Mouse (Mus musculus) kidney, embryonic 14.5 days (tissue): ENCODE measurements around the gene Mmp23. TPM values are rescaled to one million over a fixed set of nuclear protein-coding genes. Genes with fewer than 3 reads are reported as not detected.

ENCODE experiments used
- ATAC-seq: fragments of 200-750 bp; cut with Nextera tagmentation; 2 replicates; pipeline ENCODE4 v1.8.0; 2017; ENCODE audit warnings: moderate number of reproducible peaks, mild to moderate bottlenecking, moderate TSS enrichment, moderate library complexity; ENCODE audit not compliant: low FRiP score, low TSS enrichment
- H3K27ac ChIP-seq: fragments of 300-500 bp; sonication (generic); 2 replicates; pipeline ENCODE4 v1.5.1; 2014; ENCODE audit warnings: low read depth, mild to moderate bottlenecking, low read length, moderate library complexity, mixed read lengths
- H3K27me3 ChIP-seq: fragments of 300-500 bp; sonication (generic); 2 replicates; pipeline ENCODE4 v1.6.1; 2014; ENCODE audit warnings: mild to moderate bottlenecking, low read length; ENCODE audit not compliant: control insufficient read depth, insufficient read depth
- H3K36me3 ChIP-seq: fragments of 300-500 bp; sonication (generic); 2 replicates; pipeline ENCODE4 v1.6.1; 2014; ENCODE audit warnings: low read length, mixed read lengths; ENCODE audit not compliant: control insufficient read depth, insufficient read depth
- H3K4me1 ChIP-seq: fragments of 300-500 bp; sonication (generic); 2 replicates; pipeline ENCODE4 v1.6.1; 2014; ENCODE audit warnings: low read length, mixed read lengths; ENCODE audit not compliant: control insufficient read depth, insufficient read depth
- H3K4me2 ChIP-seq: fragments of 300-500 bp; sonication (generic); replicated peaks from 2 replicates; pipeline ENCODE4 v1.6.1; 2014; ENCODE audit warnings: low read depth, mild to moderate bottlenecking, low read length
- H3K4me3 ChIP-seq: fragments of 300-500 bp; sonication (generic); 2 replicates; pipeline ENCODE4 v1.5.1; 2014; ENCODE audit warnings: mild to moderate bottlenecking, low read length
- H3K9ac ChIP-seq: fragments of 300-500 bp; sonication (generic); 2 replicates; pipeline ENCODE4 v1.6.1; 2014; ENCODE audit warnings: low read depth, mild to moderate bottlenecking, low read length, moderate library complexity
- H3K9me3 ChIP-seq: fragments of 300-500 bp; sonication (generic); 2 replicates; pipeline ENCODE4 v1.6.1; 2016; ENCODE audit warnings: low read length; ENCODE audit not compliant: control insufficient read depth
- WGBS: fragments of 180-500 bp; shearing (Covaris S2); extraction: QIAGEN DNeasy Blood & Tissue Kit; methylation state at CpG from one replicate; pipeline ENCODE4 v1.1.7; 2014; 5-methylcytosine and 5-hydroxymethylcytosine counted together
- polyA plus RNA-seq: library from polyadenylated mRNA; unstranded; fragments of >200 nt; fragmentation: Nextera tagmentation; extraction: Ambion mirVana; gene quantifications from 2 replicates; pipeline ENCODE4 v1.2.1, GENCODE M21; 2014

The Mmp23 gene
- polyA plus RNA-seq, 1 experiment from 2014 or later: 43.1 TPM

DNA sequence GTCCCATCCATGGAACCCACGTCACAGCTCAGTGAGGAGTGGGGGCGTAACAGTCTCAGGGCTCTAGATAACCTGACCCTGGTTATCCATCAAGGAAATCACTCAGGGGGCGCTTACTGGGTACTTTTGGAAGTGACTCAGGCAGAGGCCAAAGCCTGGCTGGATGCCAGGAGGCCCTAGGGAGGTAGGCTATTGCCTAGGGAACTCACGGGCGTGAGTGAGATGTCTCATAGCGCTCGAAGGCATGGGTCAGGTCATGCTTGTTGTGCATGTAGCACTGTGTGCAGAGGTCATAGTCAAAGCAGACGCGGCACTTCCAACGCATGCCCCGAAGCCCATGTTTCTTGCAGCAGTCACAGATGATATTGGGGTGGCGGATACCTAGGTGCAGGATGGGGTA is 7.5 kb upstream of the Mmp23 start:
- WGBS: 74% methylated on average over 12 of the region's 12 CpGs
- H3K4me2 ChIP-seq: no peak overlapping the region
- H3K9me3 ChIP-seq: no peaks in the 10 kb centered on the region
- H3K4me1 ChIP-seq: no peaks in the 10 kb centered on the region
- H3K4me3 ChIP-seq: no peak overlapping the region
- peaks cover under 1% of the 10 kb centered on the region; the same call in 1 of the 2 replicates for H3K27me3 ChIP-seq
- ATAC-seq: no peak
- H3K27ac ChIP-seq: no peak overlapping the region
- H3K9ac ChIP-seq: no peak overlapping the region
- peaks cover 5% of the 10 kb centered on the region; the same call in 1 of the 2 replicates for H3K36me3 ChIP-seq

DNA sequence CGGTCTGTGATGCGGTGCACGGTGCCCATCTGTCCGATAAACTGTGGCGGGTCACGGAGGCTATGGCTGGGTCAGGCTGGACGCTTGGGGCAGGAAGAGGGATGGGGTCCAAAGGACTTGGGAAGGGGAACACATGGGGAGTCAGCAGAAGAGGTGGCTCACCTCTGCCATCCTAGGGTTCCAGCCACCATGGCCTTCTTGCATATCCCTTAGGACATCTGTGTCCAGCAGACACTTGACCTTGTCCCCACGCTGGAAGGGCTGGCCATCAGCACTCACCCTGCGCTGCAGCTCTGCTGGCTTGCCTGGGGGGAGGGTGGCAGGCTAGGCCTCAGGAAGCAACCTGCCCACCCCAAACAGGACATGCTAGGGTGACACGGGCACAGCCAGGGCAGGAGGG is 5.8 kb upstream of the Mmp23 start:
- 89% methylated on average over 10 of the region's 10 CpGs for WGBS
- Histone ChIP-seq H3K27me3 (peaks cover 15% of the 10 kb centered on the region), H3K36me3 (peaks cover 5% of the 10 kb centered on the region; the same call in 1 of the 2 replicates)

GRCm38 (mm10) chr4:155656214-155656751 is 3.1 kb upstream of the Mmp23 start:
- Histone ChIP-seq H3K4me2 (no peak overlapping the region), H3K4me3 (no peak overlapping the region), H3K27ac (no peak overlapping the region), H3K9me3 (no peaks in the 10 kb centered on the region), H3K36me3 (peaks cover 7% of the 10 kb centered on the region; the same call in 1 of the 2 replicates), H3K27me3 (peaks cover 22% of the 10 kb centered on the region), H3K9ac (no peak overlapping the region), H3K4me1 (peaks cover 34% of the 10 kb centered on the region)
- WGBS: 92% methylated on average over 13 of the region's 13 CpGs
- ATAC-seq: no peak

More for the DNA sequence above, 5.8 kb upstream of the Mmp23 start:
- H3K9ac ChIP-seq: no peak overlapping the region
- no peak overlapping the region for H3K4me3 ChIP-seq
- peaks cover 14% of the 10 kb centered on the region for H3K4me1 ChIP-seq
- ATAC-seq: no peak
- H3K27ac ChIP-seq: no peak overlapping the region
- H3K9me3 ChIP-seq: no peaks in the 10 kb centered on the region
- no peak overlapping the region for H3K4me2 ChIP-seq

DNA sequence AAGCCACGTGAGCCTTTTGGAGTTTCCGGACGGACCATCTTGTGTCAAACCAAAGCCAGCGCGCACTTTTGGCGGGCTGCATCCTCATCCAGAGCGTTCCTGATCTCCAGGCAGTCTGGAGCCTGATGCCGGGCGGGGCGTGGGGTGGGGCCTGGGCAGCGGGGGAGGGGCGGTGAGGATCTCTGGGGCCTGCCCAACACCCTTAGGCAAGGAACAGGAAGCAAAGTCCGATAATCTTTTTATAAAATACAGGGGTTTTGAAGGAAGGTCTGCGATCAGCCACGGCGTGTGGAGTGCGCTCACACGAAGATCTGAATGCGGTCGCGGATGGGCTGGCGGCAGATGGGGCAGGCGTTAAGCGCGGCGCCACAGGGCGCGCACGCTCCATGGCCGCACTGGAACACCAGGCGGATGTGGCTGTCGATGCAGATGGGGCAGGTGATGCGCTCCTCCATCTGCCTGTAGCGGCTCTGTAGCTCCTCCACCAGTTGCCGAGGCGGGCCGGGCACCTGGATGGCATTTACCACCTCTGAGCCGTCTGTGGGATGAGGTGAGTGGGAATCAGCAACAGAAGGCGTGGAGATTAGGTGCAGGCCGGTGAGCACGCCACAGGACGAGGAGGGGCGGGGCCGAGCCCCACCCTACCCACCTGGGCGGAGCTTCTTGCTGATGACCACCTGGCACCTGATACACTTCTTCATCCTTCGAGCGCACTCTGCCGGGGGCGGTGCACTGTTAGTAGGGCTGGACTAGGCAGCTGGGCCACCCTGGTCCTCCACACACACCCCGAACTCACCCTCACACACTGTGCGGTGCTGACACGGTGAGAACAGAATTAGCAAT is 1.5 kb upstream of the Mmp23 start:
- Histone ChIP-seq H3K27ac (no peak overlapping the region), H3K4me2 (peak overlapping the region; percentile 92), H3K4me3 (peak overlapping the region; percentile 47), H3K36me3 (peaks cover 23% of the 10 kb centered on the region), H3K4me1 (peaks cover 36% of the 10 kb centered on the region), H3K27me3 (peaks cover 22% of the 10 kb centered on the region), H3K9ac (peak overlapping the region; percentile 68), H3K9me3 (no peaks in the 10 kb centered on the region)
- WGBS: 2% methylated on average over 52 of the region's 52 CpGs
- peak; percentile 41 for ATAC-seq

DNA sequence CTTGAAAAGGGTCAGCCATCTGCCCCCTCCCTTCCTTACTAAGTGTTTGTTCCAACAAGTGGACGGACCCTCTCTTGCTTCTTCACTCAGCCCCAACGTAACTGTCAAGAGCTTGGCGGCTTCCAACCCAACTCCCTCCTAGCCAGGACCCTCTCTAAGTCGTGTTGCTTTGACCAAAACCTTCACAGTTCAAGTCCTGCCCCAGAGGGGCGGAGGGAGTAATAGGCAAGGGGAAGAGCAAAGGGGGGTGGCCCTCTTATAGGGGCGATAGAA is 935 bp upstream of the Mmp23 start:
- Histone ChIP-seq H3K27ac (no peak overlapping the region), H3K4me3 (peak overlapping the region; percentile 47), H3K9ac (peak overlapping the region; percentile 68; the same call in 1 of the 2 replicates), H3K9me3 (no peaks in the 10 kb centered on the region), H3K36me3 (peaks cover 29% of the 10 kb centered on the region), H3K4me2 (peak overlapping the region; percentile 92), H3K27me3 (peaks cover 22% of the 10 kb centered on the region), H3K4me1 (peaks cover 36% of the 10 kb centered on the region)
- under 1% methylated on average over 6 of the region's 6 CpGs for WGBS
- ATAC-seq: no peak; the same call in 1 of the 2 replicates

DNA sequence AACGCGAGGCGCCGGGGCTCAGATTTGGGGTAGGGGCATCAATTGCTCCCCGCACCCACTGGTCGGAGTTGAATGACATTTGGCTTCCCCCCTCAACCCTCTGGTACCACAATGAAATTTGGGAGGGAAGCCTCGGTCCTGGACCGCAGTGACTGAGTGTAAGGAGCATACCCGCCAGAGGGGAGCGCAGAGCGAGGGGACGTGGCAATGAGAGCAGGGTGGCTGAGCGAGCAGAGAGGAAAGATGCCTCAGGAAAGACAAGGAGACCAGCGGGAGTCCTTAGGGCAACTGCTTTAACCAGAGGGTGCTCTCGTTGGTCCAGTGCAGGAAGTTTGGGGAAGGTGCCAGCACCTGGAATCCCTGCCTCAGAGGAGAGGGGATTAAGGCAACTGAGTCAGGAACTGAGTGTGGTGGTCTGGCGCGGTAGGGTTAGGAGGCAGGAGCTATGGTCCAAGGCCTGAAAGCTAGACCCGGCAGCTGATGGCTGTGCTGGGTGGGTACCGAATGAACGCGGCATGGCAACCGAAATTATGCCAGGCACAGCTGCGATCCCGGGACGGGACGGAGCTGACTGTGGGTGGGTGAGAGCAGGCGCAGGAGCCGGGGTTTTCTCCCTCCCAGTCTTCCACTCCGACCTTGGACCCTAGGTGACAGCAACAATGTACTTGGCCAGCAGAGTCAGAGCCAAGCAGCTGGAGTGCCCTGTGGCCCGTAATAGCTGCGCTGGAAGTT is 433 bp upstream of the Mmp23 start:
- no peaks in the 10 kb centered on the region for H3K9me3 ChIP-seq
- H3K27ac ChIP-seq: no peak overlapping the region; the same call in 1 of the 2 replicates
- peak overlapping the region; percentile 68; the same call in 1 of the 2 replicates for H3K9ac ChIP-seq
- peak overlapping the region; percentile 47 for H3K4me3 ChIP-seq
- peaks cover 36% of the 10 kb centered on the region for H3K4me1 ChIP-seq
- peaks cover 34% of the 10 kb centered on the region for H3K36me3 ChIP-seq
- WGBS: 3% methylated on average over 31 of the region's 31 CpGs
- peak; percentile 34 for ATAC-seq
- H3K27me3 ChIP-seq: peaks cover 22% of the 10 kb centered on the region
- H3K4me2 ChIP-seq: peak overlapping the region; percentile 92

- peak overlapping the region; percentile 69 for H3K27ac ChIP-seq
- no peak; the same call in 1 of the 2 replicates for ATAC-seq
- H3K27me3 ChIP-seq: peaks cover 22% of the 10 kb centered on the region
- peak overlapping the region; percentile 47 for H3K4me3 ChIP-seq
- peaks cover 36% of the 10 kb centered on the region for H3K4me1 ChIP-seq
- WGBS: 19% methylated on average over 35 of the region's 36 CpGs
- no peaks in the 10 kb centered on the region for H3K9me3 ChIP-seq
- peaks cover 44% of the 10 kb centered on the region for H3K36me3 ChIP-seq
- peak overlapping the region; percentile 68 for H3K9ac ChIP-seq
- peak overlapping the region; percentile 92 for H3K4me2 ChIP-seq
These were observed 700 bp downstream of the Mmp23 start for GRCm38 (mm10) chr4:155652283-155653085.

- Histone ChIP-seq H3K27ac (peak overlapping the region; percentile 67; the same call in 1 of the 2 replicates), H3K9ac (peak overlapping the region; percentile 68; the same call in 1 of the 2 replicates), H3K4me1 (peaks cover 36% of the 10 kb centered on the region), H3K36me3 (peaks cover 45% of the 10 kb centered on the region), H3K27me3 (peaks cover 22% of the 10 kb centered on the region), H3K4me3 (peak overlapping the region; percentile 47; the same call in 1 of the 2 replicates), H3K4me2 (peak overlapping the region; percentile 92), H3K9me3 (no peaks in the 10 kb centered on the region)
- 48% methylated on average over 15 of the region's 15 CpGs for WGBS
- ATAC-seq: peak; percentile 41
These were observed 1.5 kb downstream of the Mmp23 start for GRCm38 (mm10) chr4:155651553-155652269.
